Mouse (Mus musculus): ENCODE measurements around the gene Heatr6. TPM values are rescaled to one million over a fixed set of nuclear protein-coding genes. Genes with fewer than 3 reads are reported as not detected.
A peak's percentile ranks its signal among the peaks of the same experiment; 100 is the strongest.

Gene Heatr6
- polyA plus RNA-seq, 1 experiment from 2014 or later: 23.5 TPM

DNA sequence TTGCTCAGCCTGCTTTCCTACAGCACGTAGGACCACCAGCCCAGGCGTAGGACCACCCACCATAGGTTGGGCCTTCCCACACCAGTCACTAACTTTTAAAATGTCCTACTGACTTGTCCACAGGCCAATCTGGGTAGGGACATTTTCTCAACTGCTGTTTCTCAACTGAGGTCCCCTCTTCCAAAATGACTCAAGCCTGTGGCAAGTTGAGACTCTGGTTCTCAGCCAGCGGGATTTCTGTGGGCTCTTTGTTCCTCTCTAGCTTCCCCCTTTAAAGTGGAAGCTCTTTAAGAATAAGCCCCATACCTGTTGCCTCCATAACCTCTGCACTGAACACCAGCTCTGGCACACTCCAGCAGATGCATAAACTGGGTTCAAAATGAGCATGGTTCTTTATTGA is 10.0 kb upstream of the Heatr6 start:
- Histone ChIP-seq H3K4me1 (replicated peaks; ENCODE audit: control insufficient read depth, insufficient read depth, low read length) (peaks cover 2% of the 10 kb centered on the region; the same call in 1 of the 2 replicates), H3K4me2 (ENCODE audit: low read depth, low read length) (no peak overlapping the region), H3K36me3 (ENCODE audit: control insufficient read depth, insufficient read depth, low read length) (no peaks in the 10 kb centered on the region), H3K27ac (ENCODE audit: low read length) (no peak overlapping the region), H3K9me3 (ENCODE audit: control insufficient read depth, low read length) (no peaks in the 10 kb centered on the region), H3K4me3 (ENCODE audit: low read length) (no peak overlapping the region), H3K27me3 (ENCODE audit: control insufficient read depth, insufficient read depth, low read depth, low read length) (0 out of 2 replicates have a peak, but pooled peaks cover 2% of the 10 kb centered on the region), H3K9ac (ENCODE audit: low read length) (no peak overlapping the region)
- 76% methylated on average over 3 of the region's 3 CpGs for WGBS
- ATAC-seq (ENCODE audit: low read depth): no peak

- Histone ChIP-seq H3K27ac (ENCODE audit: low read length) (no peak overlapping the region), H3K9me3 (ENCODE audit: control insufficient read depth, low read length) (no peaks in the 10 kb centered on the region), H3K27me3 (ENCODE audit: control insufficient read depth, insufficient read depth, low read depth, low read length) (peaks cover 2% of the 10 kb centered on the region; the same call in 1 of the 2 replicates), H3K9ac (ENCODE audit: low read length) (no peak overlapping the region), H3K4me3 (ENCODE audit: low read length) (no peak overlapping the region), H3K36me3 (ENCODE audit: control insufficient read depth, insufficient read depth, low read length) (no peaks in the 10 kb centered on the region), H3K4me1 (replicated peaks; ENCODE audit: control insufficient read depth, insufficient read depth, low read length) (peaks cover 2% of the 10 kb centered on the region; the same call in 1 of the 2 replicates), H3K4me2 (ENCODE audit: low read depth, low read length) (no peak overlapping the region)
- WGBS: 36% methylated on average over 4 of the region's 4 CpGs
- no peak for ATAC-seq (ENCODE audit: low read depth)
These were observed 7.3 kb upstream of the Heatr6 start for GRCm38 (mm10) chr11:83746152-83746551.

- Histone ChIP-seq H3K4me1 (replicated peaks; ENCODE audit: control insufficient read depth, insufficient read depth, low read length) (no peaks in the 10 kb centered on the region; the same call in 1 of the 2 replicates), H3K9ac (ENCODE audit: low read length) (no peak within 1 kb of the TSS), H3K9me3 (ENCODE audit: control insufficient read depth, low read length) (no peaks in the 10 kb centered on the region), H3K27me3 (ENCODE audit: control insufficient read depth, insufficient read depth, low read depth, low read length) (peaks cover 2% of the 10 kb centered on the region; the same call in 1 of the 2 replicates), H3K4me2 (ENCODE audit: low read depth, low read length) (no peak within 1 kb of the TSS), H3K36me3 (ENCODE audit: control insufficient read depth, insufficient read depth, low read length) (no peaks in the 10 kb centered on the region), H3K27ac (ENCODE audit: low read length) (no peak within 1 kb of the TSS), H3K4me3 (ENCODE audit: low read length) (no peak within 1 kb of the TSS)
- 66% methylated on average over 5 of the region's 5 CpGs for WGBS
- no peak for ATAC-seq (ENCODE audit: low read depth)
These were observed 6.8 kb upstream of the Heatr6 start, which contains the start of gene Wfdc21 for GRCm38 (mm10) chr11:83746681-83747080. Gene Wfdc21 (plus strand): TSS chr11:83746940.

DNA sequence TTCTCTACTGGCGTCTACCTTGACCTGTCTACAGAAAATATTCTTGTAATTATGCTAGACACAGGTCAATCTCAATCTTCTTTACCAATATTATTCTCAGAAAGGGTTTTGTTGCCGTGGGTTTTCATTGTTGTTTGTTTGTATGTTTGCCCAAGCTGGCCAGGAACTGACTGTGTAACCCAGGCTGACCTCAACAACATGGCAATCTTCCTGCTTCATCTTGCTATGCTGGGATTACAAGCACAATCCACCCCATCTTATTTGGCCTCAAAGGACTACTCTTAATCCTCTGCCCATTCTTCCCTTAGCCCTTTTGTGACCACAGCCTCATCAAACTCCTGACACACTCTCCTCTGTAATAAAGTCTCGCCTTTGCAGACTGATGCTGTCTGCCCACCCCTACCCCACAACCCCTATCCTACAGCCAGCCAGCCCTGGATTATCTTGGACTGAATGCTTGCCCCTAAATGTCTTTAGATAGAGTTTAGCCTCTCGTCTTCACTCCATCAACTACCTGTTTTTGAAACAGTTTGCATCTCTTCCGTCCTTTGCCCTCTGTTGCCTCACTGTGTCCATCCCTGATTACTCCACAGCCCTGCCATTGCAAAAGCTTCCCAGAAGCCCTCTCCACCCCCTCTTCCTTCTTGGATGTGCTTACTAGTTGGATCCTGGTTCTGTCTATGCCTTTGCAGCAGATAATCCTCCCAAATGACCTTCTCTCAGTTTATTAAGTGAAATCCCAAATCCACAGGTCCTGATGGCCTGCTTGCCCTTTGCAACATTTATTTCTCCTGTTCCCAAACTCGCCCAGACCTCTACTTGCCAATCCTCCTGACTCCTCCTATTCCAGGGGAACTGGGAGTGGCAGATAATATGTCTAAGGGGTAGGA is 5.9 kb upstream of the Heatr6 start:
- H3K9ac ChIP-seq (ENCODE audit: low read length): no peak overlapping the region
- no peaks in the 10 kb centered on the region for H3K9me3 ChIP-seq (ENCODE audit: control insufficient read depth, low read length)
- no peak overlapping the region for H3K4me2 ChIP-seq (ENCODE audit: low read depth, low read length)
- H3K36me3 ChIP-seq (ENCODE audit: control insufficient read depth, insufficient read depth, low read length): no peaks in the 10 kb centered on the region
- peaks cover 5% of the 10 kb centered on the region; the same call in 1 of the 2 replicates for H3K27me3 ChIP-seq (ENCODE audit: control insufficient read depth, insufficient read depth, low read depth, low read length)
- no peaks in the 10 kb centered on the region for H3K4me1 ChIP-seq (replicated peaks; ENCODE audit: control insufficient read depth, insufficient read depth, low read length)
- H3K4me3 ChIP-seq (ENCODE audit: low read length): no peak overlapping the region
- no peak overlapping the region for H3K27ac ChIP-seq (ENCODE audit: low read length)
- 63% methylated on average over 6 of the region's 6 CpGs for WGBS
- no peak for ATAC-seq (ENCODE audit: low read depth)

DNA sequence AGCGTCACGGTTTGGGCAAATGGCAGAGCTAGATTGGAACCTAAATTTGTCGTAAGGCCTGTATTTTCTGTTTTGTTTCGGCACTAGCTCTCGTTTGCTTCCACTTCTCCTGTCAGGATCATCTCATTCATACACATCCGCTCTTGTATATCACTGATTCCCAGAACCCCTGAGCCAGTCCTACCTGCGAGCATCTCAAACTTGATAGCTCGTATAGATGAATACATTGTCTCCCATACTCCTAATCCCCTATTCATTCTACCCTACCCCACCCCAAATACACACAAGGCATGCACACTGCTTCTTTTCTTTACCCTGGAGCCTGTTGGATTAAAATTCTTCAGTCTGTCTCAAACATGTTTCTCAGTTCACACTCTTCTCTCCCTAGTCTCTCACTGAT is 731 bp downstream of the Heatr6 start:
- H3K9me3 ChIP-seq (ENCODE audit: control insufficient read depth, low read length): no peaks in the 10 kb centered on the region
- H3K9ac ChIP-seq (ENCODE audit: low read length): peak overlapping the region; percentile 75
- WGBS: 5% methylated on average over 8 of the region's 8 CpGs

DNA sequence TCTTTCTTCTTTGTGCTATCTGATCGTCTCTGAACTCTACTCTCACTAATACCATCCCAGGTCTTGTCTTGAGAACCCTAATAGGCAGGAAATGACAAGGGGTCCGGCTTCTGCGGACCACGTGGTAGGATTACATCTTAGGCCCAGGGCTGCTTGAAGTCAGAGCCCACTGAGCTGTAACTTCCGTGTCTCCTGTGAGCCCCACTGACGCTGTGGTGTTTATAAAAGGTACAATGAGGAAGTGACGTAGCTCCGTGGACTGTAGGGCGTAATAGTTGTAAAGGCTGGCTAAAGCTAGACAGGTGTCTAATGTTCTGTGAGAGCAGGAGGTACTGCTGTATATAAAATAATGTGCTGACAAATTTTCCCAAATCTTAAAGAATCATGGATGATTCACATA is 13.8 kb downstream of the Heatr6 start:
- no peak overlapping the region for H3K27ac ChIP-seq (ENCODE audit: low read length)
- ATAC-seq (ENCODE audit: low read depth): no peak
- no peak overlapping the region for H3K9ac ChIP-seq (ENCODE audit: low read length)
- no peak overlapping the region for H3K4me3 ChIP-seq (ENCODE audit: low read length)
- H3K27me3 ChIP-seq (ENCODE audit: control insufficient read depth, insufficient read depth, low read depth, low read length): no peaks in the 10 kb centered on the region
- H3K36me3 ChIP-seq (ENCODE audit: control insufficient read depth, insufficient read depth, low read length): peaks cover 39% of the 10 kb centered on the region
- no peaks in the 10 kb centered on the region for H3K9me3 ChIP-seq (ENCODE audit: control insufficient read depth, low read length)
- H3K4me2 ChIP-seq (ENCODE audit: low read depth, low read length): no peak overlapping the region
- no peaks in the 10 kb centered on the region for H3K4me1 ChIP-seq (replicated peaks; ENCODE audit: control insufficient read depth, insufficient read depth, low read length)
- 84% methylated on average over 9 of the region's 9 CpGs for WGBS

More for the DNA sequence above, 731 bp downstream of the Heatr6 start:
- Histone ChIP-seq H3K27ac (ENCODE audit: low read length) (no peak overlapping the region; the same call in 1 of the 2 replicates), H3K4me2 (ENCODE audit: low read depth, low read length) (peak overlapping the region; percentile 72), H3K4me3 (ENCODE audit: low read length) (peak overlapping the region; percentile 86), H3K4me1 (replicated peaks; ENCODE audit: control insufficient read depth, insufficient read depth, low read length) (peaks cover 8% of the 10 kb centered on the region), H3K36me3 (ENCODE audit: control insufficient read depth, insufficient read depth, low read length) (peaks cover 26% of the 10 kb centered on the region), H3K27me3 (ENCODE audit: control insufficient read depth, insufficient read depth, low read depth, low read length) (peaks cover 3% of the 10 kb centered on the region; the same call in 1 of the 2 replicates)
- peak; percentile 18; the same call in 1 of the 2 replicates for ATAC-seq (ENCODE audit: low read depth)

DNA sequence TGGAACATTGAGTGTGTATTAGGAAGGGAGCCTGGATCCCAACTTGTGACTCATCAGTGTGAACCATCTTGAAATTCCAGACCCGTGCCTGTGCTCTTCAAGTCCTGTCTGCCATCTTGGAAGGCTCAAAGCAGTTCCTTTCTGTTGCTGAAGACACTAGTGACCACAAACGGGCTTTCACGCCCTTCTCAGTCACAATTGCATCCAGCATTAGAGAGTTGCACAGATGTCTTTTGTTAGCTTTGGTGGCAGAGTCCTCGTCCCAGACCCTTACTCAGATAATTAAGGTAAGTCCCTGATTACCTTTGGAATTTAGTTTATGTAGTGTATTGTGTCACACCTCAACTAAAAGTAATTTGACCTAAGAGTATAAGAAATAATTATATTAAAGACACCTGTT is 15.5 kb downstream of the Heatr6 start:
- ATAC-seq (ENCODE audit: low read depth): no peak
- no peak overlapping the region for H3K4me2 ChIP-seq (ENCODE audit: low read depth, low read length)
- no peaks in the 10 kb centered on the region for H3K9me3 ChIP-seq (ENCODE audit: control insufficient read depth, low read length)
- no peak overlapping the region for H3K27ac ChIP-seq (ENCODE audit: low read length)
- no peaks in the 10 kb centered on the region for H3K27me3 ChIP-seq (ENCODE audit: control insufficient read depth, insufficient read depth, low read depth, low read length)
- H3K36me3 ChIP-seq (ENCODE audit: control insufficient read depth, insufficient read depth, low read length): peaks cover 35% of the 10 kb centered on the region
- no peak overlapping the region for H3K4me3 ChIP-seq (ENCODE audit: low read length)
- 90% methylated on average over 4 of the region's 4 CpGs for WGBS
- no peaks in the 10 kb centered on the region for H3K4me1 ChIP-seq (replicated peaks; ENCODE audit: control insufficient read depth, insufficient read depth, low read length)
- no peak overlapping the region for H3K9ac ChIP-seq (ENCODE audit: low read length)

- WGBS: 95% methylated on average over 7 of the region's 7 CpGs
- H3K27me3 ChIP-seq (ENCODE audit: control insufficient read depth, insufficient read depth, low read depth, low read length): no peaks in the 10 kb centered on the region
- no peak for ATAC-seq (ENCODE audit: low read depth)
- no peak overlapping the region for H3K9ac ChIP-seq (ENCODE audit: low read length)
- H3K27ac ChIP-seq (ENCODE audit: low read length): no peak overlapping the region
- no peaks in the 10 kb centered on the region for H3K9me3 ChIP-seq (ENCODE audit: control insufficient read depth, low read length)
- H3K36me3 ChIP-seq (ENCODE audit: control insufficient read depth, insufficient read depth, low read length): peaks cover 42% of the 10 kb centered on the region
- H3K4me1 ChIP-seq (replicated peaks; ENCODE audit: control insufficient read depth, insufficient read depth, low read length): no peaks in the 10 kb centered on the region
- H3K4me3 ChIP-seq (ENCODE audit: low read length): no peak overlapping the region
- no peak overlapping the region for H3K4me2 ChIP-seq (ENCODE audit: low read depth, low read length)
These were observed 17.5 kb downstream of the Heatr6 start for GRCm38 (mm10) chr11:83771014-83771413.

GRCm38 (mm10) chr11:83772341-83772740 is 18.8 kb downstream of the Heatr6 start:
- peaks cover 48% of the 10 kb centered on the region for H3K36me3 ChIP-seq (ENCODE audit: control insufficient read depth, insufficient read depth, low read length)
- H3K27me3 ChIP-seq (ENCODE audit: control insufficient read depth, insufficient read depth, low read depth, low read length): no peaks in the 10 kb centered on the region
- 96% methylated on average over 6 of the region's 6 CpGs for WGBS
- H3K4me3 ChIP-seq (ENCODE audit: low read length): no peak overlapping the region
- H3K4me2 ChIP-seq (ENCODE audit: low read depth, low read length): no peak overlapping the region
- no peak overlapping the region for H3K9ac ChIP-seq (ENCODE audit: low read length)
- H3K27ac ChIP-seq (ENCODE audit: low read length): no peak overlapping the region
- H3K9me3 ChIP-seq (ENCODE audit: control insufficient read depth, low read length): no peaks in the 10 kb centered on the region
- no peaks in the 10 kb centered on the region for H3K4me1 ChIP-seq (replicated peaks; ENCODE audit: control insufficient read depth, insufficient read depth, low read length)
- ATAC-seq (ENCODE audit: low read depth): no peak
